Mouse (Mus musculus) thymus, adult 2 months (tissue): ENCODE measurements around the gene Pafah1b3.

ENCODE experiments used
- CTCF ChIP-seq: fragments of 200-500 bp; IDR thresholded peaks from 2 replicates; pipeline ENCODE4 v1.5.1; 2012; ENCODE audit warnings: mild to moderate bottlenecking, control low read depth, low read length, moderate library complexity, borderline replicate concordance; ENCODE audit not compliant: control insufficient read depth, poor library complexity, insufficient read depth; ENCODE audit errors: extremely low read depth
- POLR2A ChIP-seq: fragments of 200-500 bp; IDR thresholded peaks from 2 replicates; pipeline ENCODE4 v1.6.1; 2012; ENCODE audit warnings: mild to moderate bottlenecking, low read length, control low read depth, moderate library complexity; ENCODE audit not compliant: control insufficient read depth, poor library complexity, insufficient read depth; ENCODE audit errors: extremely low read depth

GRCm38 (mm10) chr7:25315306-25316041, 17.7 kb upstream of the Pafah1b3 start:
- no peak for TF ChIP-seq POLR2A
- TF ChIP-seq CTCF = no peak
